Mouse (Mus musculus) intestine, postnatal 0 days (tissue): ENCODE measurements around the gene Cd63. TPM values are rescaled to one million over a fixed set of nuclear protein-coding genes. Genes with fewer than 3 reads are reported as not detected.

Source experiments
- ATAC-seq: fragments of 200-750 bp; cut with Nextera tagmentation; 2 replicates; pipeline ENCODE4 v1.8.0; 2017; ENCODE audit warnings: mild to moderate bottlenecking, moderate TSS enrichment, moderate library complexity
- H3K27ac ChIP-seq: fragments of 300-500 bp; sonication (generic); 2 replicates; pipeline ENCODE4 v1.5.1; 2014; ENCODE audit warnings: mild to moderate bottlenecking, low read depth, low read length, moderate library complexity
- H3K27me3 ChIP-seq: fragments of 300-500 bp; sonication (generic); replicated peaks from 2 replicates; pipeline ENCODE4 v1.6.1; 2014; ENCODE audit warnings: low read length, mixed read lengths; ENCODE audit not compliant: control insufficient read depth, insufficient read depth
- H3K36me3 ChIP-seq: fragments of 300-500 bp; sonication (generic); 2 replicates; pipeline ENCODE4 v1.6.1; 2014; ENCODE audit warnings: mild to moderate bottlenecking, moderate library complexity; ENCODE audit not compliant: control insufficient read depth, insufficient read depth
- H3K4me1 ChIP-seq: fragments of 300-500 bp; sonication (generic); replicated peaks from 2 replicates; pipeline ENCODE4 v1.6.1; 2014; ENCODE audit warnings: antibody characterized with exemption, low read length, mixed read lengths; ENCODE audit not compliant: control insufficient read depth, insufficient read depth
- H3K4me2 ChIP-seq: fragments of 300-500 bp; sonication (generic); replicated peaks from 2 replicates; pipeline ENCODE4 v1.6.1; 2014; ENCODE audit warnings: low read depth, mild to moderate bottlenecking, moderate library complexity
- H3K4me3 ChIP-seq: fragments of 300-500 bp; sonication (generic); 2 replicates; pipeline ENCODE4 v1.5.1; 2014; ENCODE audit warnings: low read depth, low read length
- H3K9ac ChIP-seq: fragments of 300-500 bp; sonication (generic); 2 replicates; pipeline ENCODE4 v1.6.1; 2014; ENCODE audit warnings: mild to moderate bottlenecking, low read depth, low read length
- H3K9me3 ChIP-seq: fragments of 300-500 bp; sonication (generic); 2 replicates; pipeline ENCODE4 v1.6.1; 2016; ENCODE audit warnings: mixed run types; ENCODE audit not compliant: control insufficient read depth
- CTCF ChIP-seq: sonication (generic); IDR thresholded peaks from 2 replicates; pipeline ENCODE4 v1.5.1; 2016; ENCODE audit warnings: low read depth, mild to moderate bottlenecking, control low read depth, antibody characterized with exemption, moderate library complexity
- WGBS: fragments of 180-500 bp; shearing (Covaris S2); extraction: QIAGEN DNeasy Blood & Tissue Kit; methylation state at CpG from one replicate; pipeline ENCODE4 v1.1.7; 2014; 5-methylcytosine and 5-hydroxymethylcytosine counted together
- polyA plus RNA-seq: library from polyadenylated mRNA; unstranded; fragments of >200 nt; fragmentation: Nextera tagmentation; extraction: Ambion mirVana; gene quantifications from 2 replicates; pipeline ENCODE4 v1.2.1, GENCODE M21; 2015

Cd63 gene
- polyA plus RNA-seq, 1 experiment from 2014 or later = 939 TPM

DNA sequence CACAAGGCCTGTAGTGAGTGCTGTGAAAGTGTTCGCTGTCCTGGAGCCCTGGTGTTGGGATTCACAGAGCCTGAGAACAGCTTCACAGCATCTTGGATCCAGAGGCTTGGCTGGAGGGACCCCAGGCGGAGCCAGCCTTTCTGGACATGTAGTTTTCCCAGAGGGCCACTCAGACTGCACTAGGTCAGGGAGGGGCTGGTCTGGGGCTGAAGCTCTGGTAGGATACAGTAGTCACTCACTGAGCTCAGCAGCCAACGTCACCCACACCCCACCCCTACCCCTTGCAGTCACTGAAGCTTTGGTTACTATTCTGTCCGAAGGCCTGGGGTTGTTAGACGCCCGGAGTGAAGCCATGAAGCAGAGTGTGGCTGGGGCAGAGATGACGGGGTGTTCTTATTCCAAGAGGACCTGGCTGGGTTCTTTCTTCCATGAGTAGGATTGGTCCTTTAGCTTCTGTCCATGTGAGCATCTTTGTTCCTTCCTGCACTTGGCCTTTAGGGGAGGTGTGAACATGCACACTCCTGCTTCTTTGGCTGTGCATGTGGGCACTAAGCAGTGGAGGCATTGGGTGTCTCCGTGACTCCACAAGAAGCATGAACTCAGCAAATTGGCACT, 35.1 kb downstream of the Cd63 start:
- no peaks in the 10 kb centered on the region for H3K36me3 ChIP-seq
- no peak for TF ChIP-seq CTCF
- no peaks in the 10 kb centered on the region for H3K9me3 ChIP-seq
- H3K9ac ChIP-seq = no peak overlapping the region
- no peak overlapping the region for H3K27ac ChIP-seq
- no peaks in the 10 kb centered on the region; the same call in 1 of the 2 replicates for H3K4me1 ChIP-seq
- WGBS = 76% methylated on average over 8 of the region's 8 CpGs
- H3K4me3 ChIP-seq = no peak overlapping the region
- H3K4me2 ChIP-seq = no peak overlapping the region; the same call in 1 of the 2 replicates
- ATAC-seq = no peak
- peaks cover 37% of the 10 kb centered on the region for H3K27me3 ChIP-seq

DNA sequence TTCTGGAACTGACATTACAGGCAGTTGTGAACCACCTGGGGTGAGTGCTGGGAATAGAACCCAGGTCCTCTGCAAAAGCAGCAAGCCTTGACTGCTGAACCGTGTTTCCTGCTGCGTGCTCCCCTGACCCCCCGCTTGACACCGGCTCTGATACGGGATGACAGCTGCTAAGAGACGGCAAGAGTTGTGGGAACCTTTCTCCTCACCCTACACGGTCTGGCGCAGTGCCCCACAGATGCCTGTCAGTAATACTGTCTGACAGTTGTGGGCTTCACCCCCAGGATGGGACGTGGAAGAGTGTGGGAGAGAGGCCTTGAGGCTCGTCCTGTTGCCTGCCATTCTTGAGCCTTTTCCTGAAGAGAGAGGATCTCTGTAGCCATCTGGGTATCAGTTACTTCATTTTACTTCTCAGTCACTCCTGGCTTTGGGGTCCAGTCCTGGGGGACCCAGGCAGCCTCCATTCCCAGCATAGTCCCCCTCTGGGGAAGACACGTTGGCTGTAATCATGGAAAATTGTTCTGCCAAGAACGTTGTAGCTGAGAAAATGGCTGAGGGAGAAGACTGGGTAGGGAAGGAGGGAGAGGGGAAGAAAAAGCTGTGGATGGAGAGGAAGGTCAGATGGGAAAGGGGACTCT, 37.1 kb downstream of the Cd63 start:
- Histone ChIP-seq H3K36me3 (no peaks in the 10 kb centered on the region), H3K4me1 (no peaks in the 10 kb centered on the region; the same call in 1 of the 2 replicates), H3K9me3 (no peaks in the 10 kb centered on the region), H3K4me3 (no peak overlapping the region), H3K27me3 (peaks cover 30% of the 10 kb centered on the region), H3K4me2 (no peak overlapping the region), H3K27ac (no peak overlapping the region), H3K9ac (no peak overlapping the region)
- ATAC-seq = no peak
- WGBS = 79% methylated on average over 12 of the region's 12 CpGs
- no peak for TF ChIP-seq CTCF

DNA sequence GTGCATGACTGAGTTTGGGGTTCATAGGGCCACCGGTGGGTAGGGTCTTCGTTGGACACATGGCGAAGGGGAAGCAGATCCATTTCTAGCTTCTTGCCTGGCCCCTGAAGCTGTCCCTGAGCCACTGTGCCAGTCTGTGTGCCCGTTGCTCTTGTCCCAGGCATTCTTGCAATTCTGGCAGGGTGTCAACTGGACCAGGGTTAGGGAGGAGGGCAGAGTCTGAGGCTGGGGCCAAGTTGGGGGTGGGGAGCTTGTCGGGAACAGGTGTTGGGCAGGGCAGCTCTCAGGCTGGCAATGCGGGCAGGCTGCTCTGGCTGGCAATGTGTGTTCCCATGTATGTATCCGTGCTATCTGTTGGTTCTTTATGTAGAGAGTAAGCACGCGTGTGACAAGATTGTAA, 37.7 kb downstream of the Cd63 start:
- no peak overlapping the region for H3K9ac ChIP-seq
- no peaks in the 10 kb centered on the region; the same call in 1 of the 2 replicates for H3K4me1 ChIP-seq
- peaks cover 25% of the 10 kb centered on the region for H3K27me3 ChIP-seq
- no peak for TF ChIP-seq CTCF
- H3K4me2 ChIP-seq = no peak overlapping the region
- H3K9me3 ChIP-seq = no peaks in the 10 kb centered on the region
- H3K36me3 ChIP-seq = no peaks in the 10 kb centered on the region
- H3K4me3 ChIP-seq = no peak overlapping the region
- peak; percentile 44 for ATAC-seq
- WGBS = 68% methylated on average over 9 of the region's 9 CpGs
- H3K27ac ChIP-seq = no peak overlapping the region

DNA sequence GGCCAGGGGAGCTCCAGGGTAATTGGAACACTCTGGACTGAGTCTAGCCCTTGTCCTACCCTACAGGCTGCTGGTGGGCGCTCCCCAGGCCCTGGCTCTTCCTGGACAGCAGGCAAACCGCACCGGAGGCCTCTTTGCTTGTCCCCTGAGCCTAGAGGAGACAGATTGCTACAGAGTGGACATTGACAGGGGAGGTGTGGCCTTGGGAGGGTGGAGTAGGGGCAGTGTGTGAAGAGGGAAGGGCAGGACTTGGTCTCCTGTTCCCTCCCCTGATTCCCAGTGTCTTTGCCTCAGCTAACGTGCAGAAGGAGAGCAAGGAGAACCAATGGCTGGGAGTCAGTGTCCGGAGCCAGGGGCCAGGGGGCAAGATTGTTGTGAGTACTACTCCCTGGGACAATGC, 38.2 kb downstream of the Cd63 start:
- Histone ChIP-seq H3K4me3 (no peak overlapping the region), H3K4me2 (peak overlapping the region; percentile 25), H3K27me3 (peaks cover 20% of the 10 kb centered on the region), H3K9me3 (no peaks in the 10 kb centered on the region), H3K27ac (no peak overlapping the region), H3K9ac (no peak overlapping the region), H3K36me3 (no peaks in the 10 kb centered on the region), H3K4me1 (no peaks in the 10 kb centered on the region; the same call in 1 of the 2 replicates)
- peak; percentile 73 for ATAC-seq
- 32% methylated on average over 5 of the region's 5 CpGs for WGBS
- TF ChIP-seq CTCF = no peak

DNA sequence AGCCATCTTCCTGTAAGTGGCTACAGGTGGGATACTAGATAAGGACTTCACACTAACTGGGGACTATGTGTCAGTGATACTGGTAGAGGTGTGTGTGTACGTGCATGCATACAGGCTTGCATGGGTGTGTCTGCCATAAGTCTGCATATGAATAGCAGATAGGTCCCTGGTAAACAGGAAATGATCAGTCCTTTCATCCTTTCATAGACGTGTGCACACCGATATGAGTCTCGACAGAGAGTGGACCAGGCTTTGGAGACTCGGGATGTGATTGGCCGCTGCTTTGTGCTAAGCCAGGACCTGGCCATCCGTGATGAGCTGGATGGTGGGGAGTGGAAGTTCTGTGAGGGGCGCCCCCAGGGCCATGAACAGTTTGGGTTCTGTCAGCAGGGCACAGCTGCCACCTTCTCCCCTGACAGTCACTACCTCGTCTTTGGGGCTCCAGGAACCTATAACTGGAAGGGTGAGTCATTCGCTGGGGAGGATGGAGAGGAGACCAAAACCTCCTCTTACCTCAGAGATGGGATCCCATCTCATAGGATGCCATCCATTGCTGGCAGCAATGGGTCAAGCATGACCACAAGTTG, 39.8 kb downstream of the Cd63 start:
- WGBS = 72% methylated on average over 10 of the region's 10 CpGs
- Histone ChIP-seq H3K4me3 (no peak overlapping the region), H3K36me3 (no peaks in the 10 kb centered on the region), H3K4me2 (no peak overlapping the region), H3K4me1 (no peaks in the 10 kb centered on the region; the same call in 1 of the 2 replicates), H3K27ac (no peak overlapping the region), H3K9ac (no peak overlapping the region), H3K9me3 (no peaks in the 10 kb centered on the region), H3K27me3 (peaks cover 4% of the 10 kb centered on the region)
- no peak for TF ChIP-seq CTCF
- ATAC-seq = no peak

DNA sequence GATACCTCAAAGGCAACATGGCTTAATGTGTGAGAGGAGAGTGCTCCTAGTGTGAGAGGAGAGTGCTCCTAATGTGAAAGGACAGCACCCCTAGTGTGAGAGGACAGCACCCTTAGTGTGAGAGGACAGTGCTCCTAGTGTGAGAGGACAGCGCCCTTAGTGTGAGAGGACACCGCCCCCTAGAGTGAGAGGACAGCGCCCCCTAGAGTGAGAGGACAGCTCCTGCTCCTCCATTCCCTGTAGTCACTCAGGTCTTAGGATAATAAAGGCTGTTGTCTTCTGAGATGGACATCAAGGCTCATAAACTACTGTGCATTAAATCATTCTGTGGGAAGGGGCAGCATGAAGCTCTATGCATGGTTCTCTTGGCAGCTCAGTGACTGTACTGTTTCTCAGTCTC, 44.9 kb downstream of the Cd63 start:
- ATAC-seq = peak; percentile 42; the same call in 1 of the 2 replicates
- Histone ChIP-seq H3K9ac (no peak overlapping the region), H3K27me3 (no peaks in the 10 kb centered on the region), H3K36me3 (no peaks in the 10 kb centered on the region), H3K4me1 (no peaks in the 10 kb centered on the region), H3K9me3 (no peaks in the 10 kb centered on the region), H3K27ac (no peak overlapping the region), H3K4me3 (no peak overlapping the region), H3K4me2 (no peak overlapping the region)
- peak; percentile 84 for TF ChIP-seq CTCF
- WGBS = 27% methylated on average over 3 of the region's 3 CpGs
